Mouse (Mus musculus) embryonic facial prominence, embryonic 14.5 days (tissue): ENCODE data around the gene Ccdc125. TPM values are rescaled to one million over a fixed set of nuclear protein-coding genes. Genes with fewer than 3 reads are reported as not detected.
"Not testable (repeated sequence)": the region's sequence is repeated elsewhere in the genome, so short reads cannot be mapped to it uniquely, and the experiment has no call there.

Source experiments
- ATAC-seq: fragments of 200-750 bp; cut with Nextera tagmentation; 2 replicates; pipeline ENCODE4 v1.8.0; 2017; ENCODE audit warnings: low read depth, moderate number of reproducible peaks, moderate TSS enrichment
- DNase-seq: peaks from one replicate; pipeline ENCODE4 v3.0.0-alpha.2; 2015; ENCODE audit warnings: low spot score
- H3K27ac ChIP-seq: fragments of 300-500 bp; sonication (generic); replicated peaks from 2 replicates; pipeline ENCODE4 v1.5.1; 2014; ENCODE audit warnings: low read depth, mild to moderate bottlenecking, low read length, moderate library complexity
- H3K27me3 ChIP-seq: fragments of 300-500 bp; sonication (generic); replicated peaks from 2 replicates; pipeline ENCODE4 v1.6.1; 2014; ENCODE audit warnings: low read length; ENCODE audit not compliant: control insufficient read depth, insufficient read depth
- H3K36me3 ChIP-seq: fragments of 300-500 bp; sonication (generic); 2 replicates; pipeline ENCODE4 v1.6.1; 2014; ENCODE audit warnings: low read length, mixed read lengths; ENCODE audit not compliant: control insufficient read depth, insufficient read depth
- H3K4me1 ChIP-seq: fragments of 300-500 bp; sonication (generic); 2 replicates; pipeline ENCODE4 v1.6.1; 2014; ENCODE audit warnings: antibody characterized with exemption, low read length; ENCODE audit not compliant: control insufficient read depth, insufficient read depth
- H3K4me2 ChIP-seq: fragments of 300-500 bp; sonication (generic); 2 replicates; pipeline ENCODE4 v1.6.1; 2014; ENCODE audit warnings: low read depth, mild to moderate bottlenecking, low read length, moderate library complexity, mixed read lengths
- H3K4me3 ChIP-seq: fragments of 300-500 bp; sonication (generic); 2 replicates; pipeline ENCODE4 v1.5.1; 2014; ENCODE audit warnings: low read depth, mild to moderate bottlenecking, low read length
- H3K9ac ChIP-seq: fragments of 300-500 bp; sonication (generic); 2 replicates; pipeline ENCODE4 v1.6.1; 2014; ENCODE audit warnings: low read depth, mild to moderate bottlenecking, low read length, moderate library complexity, mixed read lengths
- H3K9me3 ChIP-seq: fragments of 300-500 bp; sonication (generic); 2 replicates; pipeline ENCODE4 v1.6.1; 2016; ENCODE audit warnings: low read length; ENCODE audit not compliant: control insufficient read depth
- WGBS: fragments of 180-500 bp; shearing (Covaris S2); extraction: QIAGEN DNeasy Blood & Tissue Kit; methylation state at CpG from one replicate; pipeline ENCODE4 v1.1.7; 2014; 5-methylcytosine and 5-hydroxymethylcytosine counted together
- polyA plus RNA-seq: library from polyadenylated mRNA; unstranded; fragments of >200 nt; fragmentation: Nextera tagmentation; extraction: Ambion mirVana; gene quantifications from 2 replicates; pipeline ENCODE4 v1.2.1, GENCODE M21; 2014

Gene Ccdc125
- polyA plus RNA-seq, 1 experiment from 2014 or later: 2.6 TPM

GRCm38 (mm10) chr13:100728530-100728929, 59.0 kb downstream of the Ccdc125 start:
- not testable (repeated sequence) for H3K27me3 ChIP-seq, ATAC-seq, H3K27ac ChIP-seq, H3K9ac ChIP-seq, DNase-seq, H3K4me1 ChIP-seq, H3K4me3 ChIP-seq, H3K9me3 ChIP-seq, H3K4me2 ChIP-seq
- H3K36me3 ChIP-seq: peaks cover 24% of the 10 kb centered on the region
- WGBS: 89% methylated on average over 4 of the region's 4 CpGs

DNA sequence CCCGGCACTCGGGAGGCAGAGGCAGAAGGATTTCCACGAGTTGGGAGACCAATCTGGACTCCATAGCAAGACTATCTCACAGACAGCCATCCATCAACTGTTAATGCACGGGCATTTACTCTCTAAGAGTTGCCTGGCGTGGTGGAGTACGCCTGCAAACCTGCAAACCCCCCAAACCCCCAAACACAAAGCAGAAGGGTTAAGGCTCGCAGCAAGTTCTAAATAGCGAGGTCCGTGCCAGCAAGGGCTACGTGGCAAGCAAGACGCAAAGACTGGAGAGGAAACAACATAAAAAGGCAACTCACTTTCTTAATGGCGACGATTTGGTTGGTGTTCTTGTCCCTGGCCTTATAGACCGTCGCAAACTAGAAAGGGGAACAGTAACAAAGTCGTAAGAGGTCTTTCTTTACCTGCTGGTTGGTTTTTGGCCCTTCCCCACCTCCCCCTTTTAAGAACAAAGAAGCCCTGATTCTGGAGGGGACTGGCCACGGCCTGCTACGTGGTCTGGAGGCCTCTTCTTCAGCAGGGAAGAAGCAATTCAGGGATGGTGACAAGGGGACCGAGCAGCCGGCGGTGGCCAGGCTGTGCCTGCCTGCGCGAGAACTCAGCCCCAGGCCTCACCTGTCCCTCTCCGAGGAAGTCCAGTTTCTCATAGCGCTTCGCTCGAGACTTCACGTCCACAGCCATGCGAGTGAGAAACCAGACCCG, 60.8 kb downstream of the Ccdc125 start:
- Histone ChIP-seq H3K4me2 (peak overlapping the region; percentile 76), H3K27me3 (no peaks in the 10 kb centered on the region), H3K4me1 (peaks cover 7% of the 10 kb centered on the region), H3K4me3 (peak overlapping the region; percentile 87), H3K36me3 (peaks cover 24% of the 10 kb centered on the region), H3K9me3 (no peaks in the 10 kb centered on the region), H3K27ac (peak overlapping the region; percentile 95), H3K9ac (peak overlapping the region; percentile 94)
- DNase-seq: no peak
- no peak for ATAC-seq
- under 1% methylated on average over 29 of the region's 30 CpGs for WGBS

- Histone ChIP-seq H3K36me3 (peaks cover 24% of the 10 kb centered on the region), H3K4me2 (peak within 1 kb of the TSS; percentile 76), H3K27me3 (no peaks in the 10 kb centered on the region), H3K9me3 (no peaks in the 10 kb centered on the region), H3K9ac (peak within 1 kb of the TSS; percentile 94), H3K4me1 (peaks cover 7% of the 10 kb centered on the region), H3K27ac (peak within 1 kb of the TSS; percentile 95), H3K4me3 (peak within 1 kb of the TSS; percentile 87)
- DNase-seq (peak; percentile 98), ATAC-seq (peak; percentile 99)
- 0% methylated on average over 19 of the region's 19 CpGs for WGBS
These were observed 61.3 kb downstream of the Ccdc125 start, which contains the start of gene Cdk7 for GRCm38 (mm10) chr13:100730861-100731176. Gene Cdk7 (minus strand): TSS chr13:100730939.

GRCm38 (mm10) chr13:100731462-100732046, 62.0 kb downstream of the Ccdc125 start:
- peaks cover 24% of the 10 kb centered on the region for H3K36me3 ChIP-seq
- H3K9me3 ChIP-seq, H3K9ac ChIP-seq, H3K27me3 ChIP-seq, ATAC-seq, DNase-seq, H3K4me1 ChIP-seq: not testable (repeated sequence)
- WGBS: 87% methylated on average over 5 of the region's 6 CpGs
- peak overlapping the region; percentile 76; the same call in 1 of the 2 replicates for H3K4me2 ChIP-seq
- peak overlapping the region; percentile 87; the same call in 1 of the 2 replicates for H3K4me3 ChIP-seq
- H3K27ac ChIP-seq: peak overlapping the region; percentile 95

DNA sequence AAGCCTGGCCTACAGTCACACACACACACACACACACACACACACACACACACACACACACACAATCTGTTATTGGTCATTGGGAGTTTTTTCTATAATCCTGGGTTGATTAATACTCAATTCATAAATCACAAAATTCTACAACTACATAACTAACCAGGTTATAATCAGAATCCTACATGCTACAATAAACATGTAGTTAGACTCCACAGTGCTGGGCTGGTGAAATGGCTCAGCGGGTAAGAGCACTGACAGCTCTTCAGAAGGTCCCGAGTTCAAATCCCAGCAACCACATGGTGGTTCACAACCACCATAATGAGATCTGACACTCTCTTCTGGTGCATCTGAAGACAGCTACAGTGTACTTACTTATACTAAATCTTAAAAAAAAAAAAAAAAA, 63.2 kb downstream of the Ccdc125 start:
- Histone ChIP-seq H3K4me2 (no peak overlapping the region), H3K4me1 (peaks cover 7% of the 10 kb centered on the region), H3K36me3 (peaks cover 23% of the 10 kb centered on the region), H3K9me3 (no peaks in the 10 kb centered on the region), H3K27ac (no peak overlapping the region), H3K9ac (no peak overlapping the region), H3K27me3 (no peaks in the 10 kb centered on the region), H3K4me3 (no peak overlapping the region)
- WGBS: 96% methylated on average over 2 of the region's 2 CpGs
- DNase-seq: no peak
- no peak for ATAC-seq

- WGBS: 90% methylated on average over 5 of the region's 5 CpGs
- Histone ChIP-seq H3K27me3 (no peaks in the 10 kb centered on the region), H3K9ac (no peak overlapping the region), H3K4me3 (no peak overlapping the region), H3K4me2 (no peak overlapping the region), H3K4me1 (peaks cover 5% of the 10 kb centered on the region; the same call in 1 of the 2 replicates), H3K9me3 (no peaks in the 10 kb centered on the region), H3K36me3 (peaks cover 6% of the 10 kb centered on the region; the same call in 1 of the 2 replicates), H3K27ac (no peak overlapping the region)
- ATAC-seq (no peak), DNase-seq (no peak)
These were observed 73.3 kb downstream of the Ccdc125 start for GRCm38 (mm10) chr13:100742831-100743230.

GRCm38 (mm10) chr13:100743346-100744035, 74.0 kb downstream of the Ccdc125 start:
- WGBS: 68% methylated on average over 11 of the region's 11 CpGs
- Histone ChIP-seq H3K27me3 (no peaks in the 10 kb centered on the region), H3K4me1 (peaks cover 5% of the 10 kb centered on the region; the same call in 1 of the 2 replicates), H3K9me3 (no peaks in the 10 kb centered on the region), H3K4me2 (peak overlapping the region; percentile 70), H3K4me3 (peak overlapping the region; percentile 78), H3K9ac (peak overlapping the region; percentile 84), H3K36me3 (no peaks in the 10 kb centered on the region; the same call in 1 of the 2 replicates), H3K27ac (peak overlapping the region; percentile 93)
- no peak for DNase-seq
- peak; percentile 30; the same call in 1 of the 2 replicates for ATAC-seq

DNA sequence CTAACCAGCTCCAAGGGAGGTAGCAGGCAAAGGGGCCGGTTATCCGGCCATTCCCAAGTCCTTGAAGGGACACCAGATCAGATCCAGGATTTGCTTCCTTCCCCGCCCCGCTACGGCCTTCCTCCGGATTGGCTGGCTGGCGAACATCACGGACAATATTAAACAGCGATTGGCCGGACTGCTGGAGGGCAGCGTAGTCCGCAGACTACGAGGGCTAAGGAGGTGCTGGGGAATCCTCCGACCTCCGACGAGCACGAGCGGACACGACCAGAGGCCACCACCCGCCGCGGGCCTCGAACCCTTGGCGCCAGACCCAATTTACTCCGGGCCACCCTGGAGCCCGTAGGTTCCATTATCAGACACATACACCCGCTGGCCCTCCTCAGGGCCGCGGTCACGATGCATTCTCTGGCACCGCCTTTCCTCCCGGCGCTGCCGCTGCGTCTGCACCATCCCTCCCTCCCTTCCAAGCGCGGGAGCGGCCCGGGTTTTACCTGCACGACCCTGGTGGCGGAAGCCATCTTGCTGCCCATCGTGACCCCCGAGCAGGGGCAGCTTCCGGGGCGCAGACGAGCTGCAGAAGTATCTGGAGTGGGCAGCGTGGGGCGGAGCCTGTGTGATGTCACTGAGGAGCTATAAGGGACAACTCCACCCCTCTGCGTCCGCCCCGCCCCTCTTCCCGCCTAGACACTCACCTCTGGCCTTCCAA, 74.7 kb downstream of the Ccdc125 start, which contains the start of gene Mrps36:
TSS of gene Mrps36 (minus strand) at position 624 of the 709 bp plus-strand sequence.
- peak within 1 kb of the TSS; percentile 93 for H3K27ac ChIP-seq

More for the DNA sequence above, 74.7 kb downstream of the Ccdc125 start, which contains the start of gene Mrps36:
- no peaks in the 10 kb centered on the region for H3K27me3 ChIP-seq
- ATAC-seq (peak; percentile 97), DNase-seq (peak; percentile 96)
- peak within 1 kb of the TSS; percentile 78 for H3K4me3 ChIP-seq
- peaks cover 5% of the 10 kb centered on the region; the same call in 1 of the 2 replicates for H3K4me1 ChIP-seq
- H3K36me3 ChIP-seq: no peaks in the 10 kb centered on the region
- H3K9me3 ChIP-seq: no peaks in the 10 kb centered on the region
- peak within 1 kb of the TSS; percentile 84 for H3K9ac ChIP-seq
- peak within 1 kb of the TSS; percentile 70 for H3K4me2 ChIP-seq
- WGBS: 0% methylated on average over 39 of the region's 52 CpGs
